Mouse (Mus musculus) midbrain, embryonic 16.5 days (tissue): Measurements from ENCODE around the gene Ugt2a2. TPM values are rescaled to one million over a fixed set of nuclear protein-coding genes. Genes with fewer than 3 reads are reported as not detected.
"Not testable (repeated sequence)": the region's sequence is repeated elsewhere in the genome, so short reads cannot be mapped to it uniquely, and the experiment has no call there.

Experiments used
- ATAC-seq: fragments of 200-750 bp; cut with Nextera tagmentation; 2 replicates; pipeline ENCODE4 v1.8.0; 2017; ENCODE audit warnings: moderate TSS enrichment
- H3K27ac ChIP-seq: fragments of 300-500 bp; sonication (generic); 2 replicates; pipeline ENCODE4 v1.5.1; 2014; ENCODE audit warnings: mild to moderate bottlenecking, low read length, mixed read lengths
- H3K27me3 ChIP-seq: fragments of 300-500 bp; sonication (generic); 2 replicates; pipeline ENCODE4 v1.6.1; 2014; ENCODE audit warnings: low read depth, low read length, mixed read lengths; ENCODE audit not compliant: control insufficient read depth, insufficient read depth
- H3K36me3 ChIP-seq: fragments of 300-500 bp; sonication (generic); 2 replicates; pipeline ENCODE4 v1.6.1; 2014; ENCODE audit warnings: mild to moderate bottlenecking, low read length, moderate library complexity, mixed read lengths; ENCODE audit not compliant: control insufficient read depth, insufficient read depth
- H3K4me1 ChIP-seq: fragments of 300-500 bp; sonication (generic); 2 replicates; pipeline ENCODE4 v1.6.1; 2014; ENCODE audit warnings: mild to moderate bottlenecking, low read length, mixed read lengths; ENCODE audit not compliant: control insufficient read depth, insufficient read depth
- H3K4me2 ChIP-seq: fragments of 300-500 bp; sonication (generic); 2 replicates; pipeline ENCODE4 v1.6.1; 2014; ENCODE audit warnings: mild to moderate bottlenecking, low read length, mixed read lengths
- H3K4me3 ChIP-seq: fragments of 300-500 bp; sonication (generic); 2 replicates; pipeline ENCODE4 v1.5.1; 2014; ENCODE audit warnings: low read depth, mild to moderate bottlenecking, low read length, moderate library complexity, mixed read lengths
- H3K9ac ChIP-seq: fragments of 300-500 bp; sonication (generic); 2 replicates; pipeline ENCODE4 v1.6.1; 2014; ENCODE audit warnings: low read depth, low read length, mixed read lengths
- H3K9me3 ChIP-seq: fragments of 300-500 bp; sonication (generic); replicated peaks from 2 replicates; pipeline ENCODE4 v1.6.1; 2014; ENCODE audit warnings: mild to moderate bottlenecking, low read length, mixed read lengths; ENCODE audit not compliant: control insufficient read depth, poor library complexity, severe bottlenecking
- WGBS: fragments of 180-500 bp; shearing (Covaris S2); extraction: QIAGEN DNeasy Blood & Tissue Kit; methylation state at CpG from one replicate; pipeline ENCODE4 v1.1.7; 2014; 5-methylcytosine and 5-hydroxymethylcytosine counted together
- polyA plus RNA-seq: library from polyadenylated mRNA; unstranded; fragments of >200 nt; fragmentation: Nextera tagmentation; extraction: Ambion mirVana; gene quantifications from 2 replicates; pipeline ENCODE4 v1.2.1, GENCODE M21; 2015

Gene Ugt2a2
- not detected in 2 replicates for polyA plus RNA-seq

DNA sequence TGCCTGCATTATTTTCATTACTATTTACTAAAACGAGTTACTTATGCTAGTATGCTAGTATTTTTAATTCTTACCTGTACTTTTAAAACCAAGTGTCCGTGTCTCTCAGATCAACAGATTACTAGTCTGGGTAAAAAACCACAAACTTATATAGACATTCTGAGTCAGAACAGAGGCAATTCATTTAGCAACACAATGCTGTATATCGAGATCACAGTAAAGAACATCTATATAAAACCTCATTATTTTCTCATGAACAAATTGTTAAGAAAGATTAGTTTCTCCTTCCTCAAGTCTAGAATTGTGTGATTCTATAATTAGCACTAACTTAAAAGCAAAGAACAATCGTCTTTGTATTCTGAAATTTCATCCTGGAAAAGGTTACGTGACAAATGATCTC is at the start of gene Ugt2a2:
Ugt2a2 (minus strand) TSS at position 101 of the 400 bp plus-strand sequence.
- Histone ChIP-seq H3K9ac (no peak within 1 kb of the TSS), H3K4me3 (no peak within 1 kb of the TSS), H3K4me1 (no peaks in the 10 kb centered on the region), H3K9me3 (no peaks in the 10 kb centered on the region), H3K27ac (no peak within 1 kb of the TSS), H3K36me3 (no peaks in the 10 kb centered on the region), H3K27me3 (no peaks in the 10 kb centered on the region), H3K4me2 (no peak within 1 kb of the TSS)
- ATAC-seq: no peak
- 82% methylated on average over 5 of the region's 5 CpGs for WGBS

DNA sequence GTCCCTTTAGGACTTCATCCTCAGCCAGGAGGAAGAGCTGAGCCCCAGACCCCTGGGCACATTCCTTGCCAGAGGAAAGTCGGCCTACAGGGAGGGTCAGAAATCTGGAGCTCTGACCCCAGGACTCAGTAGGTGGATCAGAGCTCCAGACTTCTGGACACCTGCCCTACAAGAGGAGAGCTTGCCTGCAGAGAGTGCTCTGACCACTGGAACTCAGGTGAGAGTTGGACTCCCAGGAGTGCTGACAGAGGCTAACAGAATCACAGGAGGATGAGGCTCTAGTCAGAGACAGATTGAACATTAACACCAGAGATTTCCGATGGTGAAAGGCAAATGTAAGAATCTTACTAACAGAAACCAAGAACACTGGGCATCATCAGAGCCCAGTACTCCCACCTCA is 41.5 kb upstream of the Ugt2a2 start:
- H3K4me1 ChIP-seq, H3K27ac ChIP-seq, H3K27me3 ChIP-seq, H3K9me3 ChIP-seq, ATAC-seq, H3K36me3 ChIP-seq, H3K9ac ChIP-seq, H3K4me3 ChIP-seq, H3K4me2 ChIP-seq: not testable (repeated sequence)
- WGBS: 97% methylated on average over 2 of the region's 2 CpGs

DNA sequence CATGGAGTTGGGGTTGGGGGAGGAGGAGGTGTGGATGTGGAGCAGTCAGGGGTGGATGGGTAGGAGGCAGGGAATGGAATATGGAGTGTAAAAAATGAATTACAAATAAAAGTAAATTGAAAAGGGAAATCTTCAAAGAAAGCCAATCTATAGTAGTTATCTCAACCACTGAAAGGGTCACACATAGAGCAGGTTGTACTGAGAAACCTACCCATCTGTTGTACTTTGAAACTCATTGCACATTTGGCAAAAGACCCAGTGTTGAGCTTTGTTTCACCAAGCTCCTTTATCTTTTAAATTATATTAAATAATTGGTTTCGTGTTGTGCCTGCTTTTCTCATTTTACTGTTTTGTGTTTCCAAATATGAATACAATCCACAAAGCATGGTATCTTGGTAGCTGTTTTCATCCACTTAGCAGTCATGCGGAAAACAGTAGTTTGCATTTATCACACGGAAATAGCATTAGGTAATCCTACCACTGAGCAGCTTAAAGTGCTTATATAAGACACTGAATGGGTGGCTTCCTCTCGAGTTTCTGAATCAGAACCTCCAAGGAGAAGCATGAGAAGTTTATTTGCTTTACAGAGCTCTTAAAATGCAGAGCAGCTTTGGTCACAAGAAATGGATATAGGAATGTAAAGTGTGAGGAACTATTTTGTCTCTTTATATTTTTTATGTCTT is 23.9 kb upstream of the Ugt2a2 start:
- Histone ChIP-seq H3K4me2 (no peak overlapping the region), H3K27me3 (no peaks in the 10 kb centered on the region), H3K4me3 (no peak overlapping the region), H3K27ac (no peak overlapping the region), H3K9me3 (no peaks in the 10 kb centered on the region), H3K36me3 (no peaks in the 10 kb centered on the region), H3K9ac (no peak overlapping the region), H3K4me1 (no peaks in the 10 kb centered on the region)
- ATAC-seq: no peak
- 47% methylated on average over 4 of the region's 4 CpGs for WGBS

GRCm38 (mm10) chr5:87502687-87503086 is 20.6 kb upstream of the Ugt2a2 start:
- H3K27me3 ChIP-seq: no peaks in the 10 kb centered on the region
- no peaks in the 10 kb centered on the region for H3K4me1 ChIP-seq
- no peak for ATAC-seq
- WGBS: 56% methylated on average over 1 of the region's 1 CpGs
- no peak overlapping the region for H3K4me2 ChIP-seq
- H3K4me3 ChIP-seq: no peak overlapping the region
- H3K9me3 ChIP-seq: no peaks in the 10 kb centered on the region
- H3K27ac ChIP-seq: no peak overlapping the region
- H3K9ac ChIP-seq: no peak overlapping the region
- no peaks in the 10 kb centered on the region for H3K36me3 ChIP-seq

- H3K4me1 ChIP-seq: no peaks in the 10 kb centered on the region
- ATAC-seq: no peak
- no peak overlapping the region for H3K4me3 ChIP-seq
- H3K9ac ChIP-seq: no peak overlapping the region
- no peak overlapping the region for H3K4me2 ChIP-seq
- H3K27me3 ChIP-seq: no peaks in the 10 kb centered on the region
- H3K36me3 ChIP-seq: no peaks in the 10 kb centered on the region
- H3K9me3 ChIP-seq: no peaks in the 10 kb centered on the region
- no peak overlapping the region for H3K27ac ChIP-seq
Observed at GRCm38 (mm10) chr5:87499341-87499740, 17.3 kb upstream of the Ugt2a2 start.

DNA sequence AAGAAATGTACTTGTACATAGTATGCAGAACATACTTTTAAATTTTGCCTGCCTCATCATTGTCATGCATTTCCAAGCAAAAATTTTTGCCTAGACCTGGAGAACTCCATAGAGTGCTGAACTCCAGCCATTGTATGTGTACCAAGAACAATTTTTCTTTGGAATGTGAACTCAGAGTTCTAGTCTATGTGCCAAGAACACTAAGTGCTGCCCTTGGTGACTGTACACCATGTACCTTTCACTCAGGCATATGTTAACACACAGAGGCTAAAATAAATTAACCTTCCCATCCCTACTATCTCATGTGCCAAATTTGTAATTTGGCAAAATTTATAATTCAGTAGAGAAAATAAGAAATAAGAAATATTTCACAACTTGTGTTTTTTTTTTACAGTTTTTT is 16.9 kb upstream of the Ugt2a2 start:
- H3K9ac ChIP-seq: no peak overlapping the region
- H3K9me3 ChIP-seq: no peaks in the 10 kb centered on the region
- H3K27ac ChIP-seq: no peak overlapping the region
- H3K4me1 ChIP-seq: no peaks in the 10 kb centered on the region
- no peak for ATAC-seq
- H3K4me2 ChIP-seq: no peak overlapping the region
- no peak overlapping the region for H3K4me3 ChIP-seq
- H3K27me3 ChIP-seq: no peaks in the 10 kb centered on the region
- H3K36me3 ChIP-seq: no peaks in the 10 kb centered on the region

- 87% methylated on average over 1 of the region's 1 CpGs for WGBS
- no peak within 1 kb of the TSS for H3K4me2 ChIP-seq
- H3K9ac ChIP-seq: no peak within 1 kb of the TSS
- no peak within 1 kb of the TSS for H3K4me3 ChIP-seq
- H3K4me1 ChIP-seq: no peaks in the 10 kb centered on the region
- H3K27me3 ChIP-seq: no peaks in the 10 kb centered on the region
- no peaks in the 10 kb centered on the region for H3K9me3 ChIP-seq
- no peak within 1 kb of the TSS for H3K27ac ChIP-seq
- no peak for ATAC-seq
- no peaks in the 10 kb centered on the region for H3K36me3 ChIP-seq
Observed at GRCm38 (mm10) chr5:87490771-87491170, 8.7 kb upstream of the Ugt2a2 start, which contains the start of gene Ugt2a1. Gene Ugt2a1, minus strand, starts transcription at chr5:87490871.

- not testable (repeated sequence) for H3K27me3 ChIP-seq, H3K27ac ChIP-seq, H3K9me3 ChIP-seq, H3K4me3 ChIP-seq, H3K4me1 ChIP-seq, ATAC-seq, H3K9ac ChIP-seq, H3K36me3 ChIP-seq, H3K4me2 ChIP-seq
- 92% methylated on average over 1 of the region's 1 CpGs for WGBS
Observed at GRCm38 (mm10) chr5:87486706-87487105, 4.6 kb upstream of the Ugt2a2 start, which contains the start of gene Gm43638. Gene Gm43638, minus strand, starts transcription at chr5:87486806.

GRCm38 (mm10) chr5:87458810-87459209 is 23.2 kb downstream of the Ugt2a2 start:
- Histone ChIP-seq H3K4me3 (no peak overlapping the region), H3K36me3 (no peaks in the 10 kb centered on the region), H3K4me2 (no peak overlapping the region), H3K9me3 (no peaks in the 10 kb centered on the region), H3K27me3 (no peaks in the 10 kb centered on the region), H3K27ac (no peak overlapping the region), H3K9ac (no peak overlapping the region), H3K4me1 (no peaks in the 10 kb centered on the region)
- 7% methylated on average over 1 of the region's 1 CpGs for WGBS
- ATAC-seq: no peak
